Mouse (Mus musculus): ENCODE measurements around the gene Wnt5a.

- no peak for TF ChIP-seq CTCF (IDR thresholded peaks at IDR 0.05; ENCODE audit: extremely low read depth, insufficient read length, insufficient replicate concordance, low read depth, low read length)
- TF ChIP-seq POLR2A (IDR thresholded peaks at IDR 0.05; ENCODE audit: low read depth, low read length) = no peak
These were observed 9.6 kb downstream of the Wnt5a start for GRCm38 (mm10) chr14:28514171-28514570.
